Mouse (Mus musculus): ENCODE data around the gene Rfk. TPM values are rescaled to one million over a fixed set of nuclear protein-coding genes. Genes with fewer than 3 reads are reported as not detected.

Rfk gene
- 20.2 and 20.4 TPM in 2 replicates for total RNA-seq (2023)

GRCm38 (mm10) chr19:17393841-17394591 lies at the start of gene Rfk:
TSS of gene Rfk (plus strand) at chr19:17394043.

GRCm38 (mm10) chr19:17372701-17373100 lies 21.1 kb upstream of the Rfk start, which contains the start of gene Gcnt1:
TSS of gene Gcnt1 (minus strand) at chr19:17372844.

Other genes starting within 250 kb of the Rfk start
- gene Gcnt1, start 21.2 kb upstream of the Rfk start, total RNA-seq (2023): 50.4 and 77.5 TPM in 2 replicates

Measured in neutrophil, adult 65 days (primary cell).